Mouse (Mus musculus) kidney, postnatal 0 days (tissue): ENCODE measurements around the gene Fbxw7. TPM values are rescaled to one million over a fixed set of nuclear protein-coding genes. Genes with fewer than 3 reads are reported as not detected.

ENCODE experiments used
- ATAC-seq: fragments of 200-750 bp; cut with Nextera tagmentation; replicated peaks from 2 replicates; pipeline ENCODE4 v1.8.0; 2017; ENCODE audit warnings: low read depth, moderate number of reproducible peaks, moderate TSS enrichment, moderate library complexity; ENCODE audit not compliant: low FRiP score
- DNase-seq: peaks from one replicate; pipeline ENCODE4 v3.0.0-alpha.2; 2016; ENCODE audit warnings: low spot score
- H3K27ac ChIP-seq: fragments of 300-500 bp; sonication (generic); 2 replicates; pipeline ENCODE4 v1.5.1; 2014; ENCODE audit warnings: mild to moderate bottlenecking
- H3K27me3 ChIP-seq: fragments of 300-500 bp; sonication (generic); 2 replicates; pipeline ENCODE4 v1.6.1; 2014; ENCODE audit warnings: low read length, mixed read lengths; ENCODE audit not compliant: insufficient read depth
- H3K36me3 ChIP-seq: fragments of 300-500 bp; sonication (generic); 2 replicates; pipeline ENCODE4 v1.6.1; 2014; ENCODE audit warnings: low read length, mixed read lengths; ENCODE audit not compliant: insufficient read depth
- H3K4me1 ChIP-seq: fragments of 300-500 bp; sonication (generic); replicated peaks from 2 replicates; pipeline ENCODE4 v1.6.1; 2014; ENCODE audit warnings: antibody characterized with exemption, low read length, mixed read lengths; ENCODE audit not compliant: insufficient read depth
- H3K4me2 ChIP-seq: fragments of 300-500 bp; sonication (generic); 2 replicates; pipeline ENCODE4 v1.6.1; 2014; ENCODE audit warnings: mild to moderate bottlenecking, low read length, moderate library complexity, mixed read lengths
- H3K4me3 ChIP-seq: fragments of 300-500 bp; sonication (generic); replicated peaks from 2 replicates; pipeline ENCODE4 v1.5.1; 2014; ENCODE audit warnings: low read depth, low read length
- H3K9ac ChIP-seq: fragments of 300-500 bp; sonication (generic); 2 replicates; pipeline ENCODE4 v1.6.1; 2014; ENCODE audit warnings: low read depth, low read length
- H3K9me3 ChIP-seq: fragments of 300-500 bp; sonication (generic); replicated peaks from 2 replicates; pipeline ENCODE4 v1.6.1; 2016; ENCODE audit warnings: low read length, inconsistent platforms, mixed read lengths
- CTCF ChIP-seq: IDR thresholded peaks from 2 replicates; pipeline ENCODE4 v1.5.1; 2016; ENCODE audit warnings: antibody characterized with exemption, low read depth, mild to moderate bottlenecking, moderate library complexity
- WGBS: fragments of 180-500 bp; shearing (Covaris S2); extraction: QIAGEN DNeasy Blood & Tissue Kit; methylation state at CpG from one replicate; pipeline ENCODE4 v1.1.7; 2014; 5-methylcytosine and 5-hydroxymethylcytosine counted together
- polyA plus RNA-seq: library from polyadenylated mRNA; unstranded; fragments of >200 nt; fragmentation: Nextera tagmentation; extraction: Ambion mirVana; gene quantifications from 2 replicates; pipeline ENCODE4 v1.2.1, GENCODE M21; 2015

The Fbxw7 gene
- polyA plus RNA-seq, 1 experiment from 2014 or later = 7.6 TPM

DNA sequence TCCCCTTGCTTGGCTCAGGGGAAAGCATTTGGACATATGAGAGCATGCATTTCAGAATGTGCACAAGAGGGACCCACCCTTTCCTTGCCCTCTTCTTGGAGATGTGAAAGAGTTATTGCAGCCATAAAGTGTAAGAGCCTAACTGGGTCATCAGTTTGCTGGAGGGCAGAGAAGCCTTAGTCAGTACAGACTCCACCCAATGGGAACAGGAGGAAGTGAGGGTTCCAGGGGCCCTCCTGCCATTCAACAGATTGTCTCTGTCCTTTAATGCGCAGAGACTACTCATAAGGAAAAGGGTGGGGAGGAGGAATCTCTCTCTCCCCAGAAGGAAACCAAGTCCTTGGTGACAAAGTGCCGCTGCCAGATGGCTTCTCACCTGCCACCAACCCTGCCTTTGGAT is 190.2 kb downstream of the Fbxw7 start:
- H3K27ac ChIP-seq = no peak overlapping the region

DNA sequence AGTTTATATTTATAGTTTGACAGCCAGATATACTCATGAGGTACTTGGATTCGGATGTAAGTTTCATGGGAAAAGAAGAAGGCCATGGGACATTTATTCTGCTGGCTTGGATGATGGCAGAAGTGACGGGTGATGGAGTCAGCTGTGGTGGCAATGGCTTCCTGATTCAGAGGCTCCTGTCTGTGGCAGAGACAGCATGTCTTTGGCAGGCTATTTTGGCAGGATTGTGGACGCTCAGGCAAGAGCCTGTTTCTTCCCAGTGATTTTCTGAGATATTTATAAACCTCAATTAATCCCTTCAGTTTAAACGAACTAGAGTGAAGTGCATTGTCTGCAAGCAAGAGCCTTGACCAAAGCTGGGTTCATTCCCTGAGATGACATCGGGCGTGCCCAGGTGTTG is 197.8 kb downstream of the Fbxw7 start:
- no peaks in the 10 kb centered on the region for H3K27me3 ChIP-seq
- DNase-seq (no peak), ATAC-seq (no peak)
- H3K4me3 ChIP-seq = no peak overlapping the region
- no peak overlapping the region for H3K4me2 ChIP-seq
- whole genome bisulfite sequencing = 83% methylated on average over 6 of the region's 6 CpGs
- no peak overlapping the region for H3K27ac ChIP-seq
- H3K9me3 ChIP-seq = no peaks in the 10 kb centered on the region
- no peaks in the 10 kb centered on the region for H3K4me1 ChIP-seq
- no peak overlapping the region for H3K9ac ChIP-seq
- no peak for TF ChIP-seq CTCF
- no peaks in the 10 kb centered on the region for H3K36me3 ChIP-seq

More for the DNA sequence above, 190.2 kb downstream of the Fbxw7 start:
- no peaks in the 10 kb centered on the region for H3K36me3 ChIP-seq
- ATAC-seq = no peak
- H3K4me1 ChIP-seq = no peaks in the 10 kb centered on the region
- H3K4me3 ChIP-seq = no peak overlapping the region
- H3K9ac ChIP-seq = no peak overlapping the region
- 40% methylated on average over 2 of the region's 2 CpGs for WGBS
- no peak overlapping the region for H3K4me2 ChIP-seq
- no peak for TF ChIP-seq CTCF
- no peaks in the 10 kb centered on the region for H3K9me3 ChIP-seq
- no peaks in the 10 kb centered on the region for H3K27me3 ChIP-seq
- DNase-seq = no peak

DNA sequence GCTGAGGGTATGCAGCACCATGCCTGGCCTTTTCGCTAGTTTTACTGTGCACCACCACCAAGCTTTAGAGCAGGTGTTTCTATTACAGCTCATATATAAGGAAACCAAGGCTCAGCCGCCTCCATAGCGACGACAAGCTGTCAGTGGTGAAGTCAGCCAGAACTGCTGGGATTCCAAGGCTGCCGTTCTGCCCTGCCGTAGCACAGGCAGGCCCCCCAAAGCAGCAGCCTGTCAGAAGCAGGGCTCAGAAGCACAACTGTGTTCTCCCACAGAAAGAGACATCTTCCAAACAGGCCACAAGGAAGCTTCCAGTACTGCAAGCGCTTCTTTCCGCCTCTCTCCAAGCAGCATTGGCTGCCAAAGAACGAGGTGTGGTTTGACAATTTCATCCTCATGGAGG is 200.6 kb downstream of the Fbxw7 start:
- Histone ChIP-seq H3K27ac (no peak overlapping the region), H3K4me2 (no peak overlapping the region), H3K27me3 (no peaks in the 10 kb centered on the region), H3K9ac (no peak overlapping the region), H3K36me3 (no peaks in the 10 kb centered on the region), H3K4me3 (no peak overlapping the region), H3K4me1 (no peaks in the 10 kb centered on the region), H3K9me3 (no peaks in the 10 kb centered on the region)
- no peak for ATAC-seq
- no peak for TF ChIP-seq CTCF
- WGBS = 46% methylated on average over 9 of the region's 9 CpGs
- no peak for DNase-seq

DNA sequence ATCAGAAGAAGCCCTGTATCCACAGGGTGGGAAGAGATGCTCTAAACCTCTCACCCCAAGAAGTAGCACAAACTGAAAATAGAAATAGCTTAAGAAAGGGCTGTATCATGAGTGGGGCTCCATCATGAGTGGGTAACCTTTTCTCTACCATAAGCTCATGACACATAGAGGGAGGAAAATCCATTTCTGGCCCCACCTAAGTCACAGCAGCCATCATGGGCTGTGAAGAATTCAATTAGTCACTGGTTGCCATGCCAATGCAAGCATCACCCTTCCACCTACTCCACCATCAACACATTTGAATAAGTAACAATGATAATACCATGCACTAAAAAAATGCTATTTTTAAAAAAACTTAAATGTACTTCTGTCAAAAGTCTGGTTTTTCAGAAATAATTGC is 205.1 kb downstream of the Fbxw7 start:
- Histone ChIP-seq H3K9ac (no peak overlapping the region), H3K4me1 (no peaks in the 10 kb centered on the region), H3K36me3 (no peaks in the 10 kb centered on the region), H3K4me2 (no peak overlapping the region), H3K4me3 (no peak overlapping the region), H3K9me3 (no peaks in the 10 kb centered on the region), H3K27me3 (no peaks in the 10 kb centered on the region), H3K27ac (no peak overlapping the region)
- no peak for TF ChIP-seq CTCF
- ATAC-seq (no peak), DNase-seq (no peak)

DNA sequence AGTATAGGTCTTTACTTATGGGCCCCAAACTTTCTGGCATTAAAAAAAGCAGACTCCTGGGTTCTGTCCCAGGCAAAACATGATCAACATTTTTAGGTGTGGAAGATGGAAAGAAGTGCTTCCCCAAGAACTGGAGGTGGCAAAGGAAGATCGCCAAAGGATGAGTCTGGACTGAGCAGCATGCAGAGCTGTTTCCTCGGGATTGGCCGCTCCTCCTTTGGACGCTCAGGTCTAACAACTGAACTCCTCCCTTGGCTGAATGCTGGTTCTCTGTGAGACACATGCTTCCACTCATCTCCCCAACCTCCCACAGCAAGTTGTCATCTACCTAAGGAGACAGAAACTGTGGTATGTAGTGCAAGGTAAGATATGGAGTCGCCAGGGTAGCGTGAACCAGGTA is 206.7 kb downstream of the Fbxw7 start:
- ATAC-seq (no peak), DNase-seq (no peak)
- H3K9me3 ChIP-seq = no peaks in the 10 kb centered on the region
- H3K36me3 ChIP-seq = no peaks in the 10 kb centered on the region
- TF ChIP-seq CTCF = no peak
- H3K27me3 ChIP-seq = no peaks in the 10 kb centered on the region
- H3K4me1 ChIP-seq = no peaks in the 10 kb centered on the region
- no peak overlapping the region for H3K27ac ChIP-seq
- H3K9ac ChIP-seq = no peak overlapping the region
- no peak overlapping the region for H3K4me2 ChIP-seq
- no peak overlapping the region for H3K4me3 ChIP-seq
- WGBS = 94% methylated on average over 6 of the region's 6 CpGs

DNA sequence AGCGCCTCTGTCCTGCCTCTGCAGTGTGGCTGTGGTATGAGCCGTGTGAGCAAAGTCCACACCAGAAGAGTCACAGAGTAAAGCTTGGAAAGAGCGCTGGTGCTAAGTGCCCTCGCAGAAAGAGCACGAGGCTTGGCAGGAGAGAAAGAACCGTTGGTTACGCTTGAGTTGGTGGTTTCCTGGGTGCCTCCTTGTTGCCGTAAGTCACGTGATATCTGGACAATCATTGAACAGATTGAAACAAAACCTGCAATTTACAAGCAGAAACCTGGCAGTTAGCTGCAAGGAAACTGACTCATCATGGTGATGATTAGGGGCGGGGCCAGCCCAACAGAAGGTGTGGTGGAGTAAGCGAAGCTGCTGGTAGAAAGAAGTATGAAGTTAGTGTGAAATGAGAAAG is 207.7 kb downstream of the Fbxw7 start:
- H3K4me1 ChIP-seq = no peaks in the 10 kb centered on the region
- H3K9ac ChIP-seq = no peak overlapping the region
- ATAC-seq = peak; percentile 82
- no peaks in the 10 kb centered on the region for H3K36me3 ChIP-seq
- H3K27ac ChIP-seq = peak overlapping the region; percentile 47; the same call in 1 of the 2 replicates
- H3K27me3 ChIP-seq = no peaks in the 10 kb centered on the region
- DNase-seq = peak; percentile 52
- no peaks in the 10 kb centered on the region for H3K9me3 ChIP-seq
- TF ChIP-seq CTCF = no peak
- no peak overlapping the region for H3K4me2 ChIP-seq
- WGBS = 52% methylated on average over 11 of the region's 11 CpGs
- H3K4me3 ChIP-seq = no peak overlapping the region

DNA sequence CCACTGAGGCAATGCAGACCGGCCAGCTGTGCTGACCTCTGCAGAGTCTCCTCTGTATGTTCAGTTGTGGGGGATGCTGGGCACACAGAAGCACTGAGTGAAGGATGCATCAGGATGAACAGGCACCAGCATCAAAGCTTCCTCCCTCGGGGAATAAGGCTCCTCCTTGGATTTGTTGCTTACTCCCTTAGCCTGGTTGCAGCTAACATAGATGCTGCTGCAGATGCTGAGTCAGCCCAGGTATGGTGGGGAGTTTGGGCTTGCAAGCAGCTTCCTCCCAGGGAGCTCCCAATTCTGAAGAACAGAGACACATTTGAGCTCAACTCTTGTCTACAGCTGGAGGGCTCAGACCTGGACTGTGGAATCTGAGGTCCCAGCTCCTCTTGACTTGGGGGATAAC is 209.2 kb downstream of the Fbxw7 start:
- Histone ChIP-seq H3K9ac (no peak overlapping the region), H3K4me3 (no peak overlapping the region), H3K27ac (peak overlapping the region; percentile 42; the same call in 1 of the 2 replicates), H3K4me2 (no peak overlapping the region), H3K9me3 (no peaks in the 10 kb centered on the region), H3K4me1 (no peaks in the 10 kb centered on the region), H3K27me3 (no peaks in the 10 kb centered on the region), H3K36me3 (no peaks in the 10 kb centered on the region)
- 66% methylated on average over 2 of the region's 2 CpGs for WGBS
- ATAC-seq = no peak
- no peak for DNase-seq
- TF ChIP-seq CTCF = no peak
